In genomic region chr5:115220931-115221640, GRCm38 (mm10) we compare ENCODE assay signal across 12 mouse cellular contexts. TPM values are rescaled to one million over a fixed set of nuclear protein-coding genes. Genes with fewer than 3 reads are reported as not detected.
DNase-seq lines count a peak whose midpoint lies in the region; ATAC-seq and TF ChIP-seq lines count a peak whose summit lies in the region.
"Had no signal": no experiment of that assay in that cellular context is flagged by ENCODE, and none has a peak within 500 bp of the region (broad histone marks: within the 10 kb centered on the region; RNA-seq: fewer than 3 reads in every experiment).

No protein-coding gene starts in this region.

- H3K27me3 ChIP-seq in hindbrain, embryonic 13.5 days, result peaks cover 17% of the 10 kb centered on the region
- H3K27me3 ChIP-seq in hindbrain, embryonic 11.5 days (ENCODE audit: control insufficient read depth, insufficient read depth, low read length), result peaks cover 3% of the 10 kb centered on the region; the same call in 1 of the 2 replicates
- H3K27me3 ChIP-seq in stomach, postnatal 0 days (ENCODE audit: control insufficient read depth, insufficient read depth, low read length), result no peaks in the 10 kb centered on the region

- H3K9ac ChIP-seq in hindbrain, embryonic 13.5 days, result peak overlapping the region; percentile 40; the same call in 1 of the 2 replicates
- H3K9ac ChIP-seq in hindbrain, embryonic 11.5 days (ENCODE audit: low read depth, low read length), result no peak overlapping the region
- no peak overlapping the region for H3K9ac ChIP-seq in stomach, postnatal 0 days (ENCODE audit: low read length)
- H3K9ac ChIP-seq: heart, embryonic 12.5 days; liver, embryonic 13.5 days had no signal

- intact Hi-C loops in left cerebral cortex, postnatal 4 days (cut with DNase I), result no loop called here

- ATAC-seq in hindbrain, embryonic 13.5 days (ENCODE audit: low FRiP score), result no peak
- no peak for ATAC-seq in hindbrain, embryonic 11.5 days (ENCODE audit: low FRiP score)
- ATAC-seq in megakaryocyte-erythroid progenitor cell, adult 5-6 weeks (replicated peaks; ENCODE audit: low FRiP score, low TSS enrichment, poor library complexity, severe bottlenecking), result no peak
- no peak for ATAC-seq in stomach, postnatal 0 days (ENCODE audit: low FRiP score, low TSS enrichment)

- peaks cover 14% of the 10 kb centered on the region for H3K4me1 ChIP-seq in hindbrain, embryonic 13.5 days (replicated peaks)
- H3K4me1 ChIP-seq in hindbrain, embryonic 11.5 days (replicated peaks; ENCODE audit: control insufficient read depth, insufficient read depth, low read length), result no peaks in the 10 kb centered on the region
- H3K4me1 ChIP-seq in stomach, postnatal 0 days (replicated peaks; ENCODE audit: control insufficient read depth, insufficient read depth), result no peaks in the 10 kb centered on the region
- H3K4me1 ChIP-seq: liver, embryonic 13.5 days had no signal

- H3K4me3 ChIP-seq in hindbrain, embryonic 13.5 days, result no peak overlapping the region
- no peak overlapping the region for H3K4me3 ChIP-seq in hindbrain, embryonic 11.5 days (ENCODE audit: low read depth, low read length)
- no peak overlapping the region for H3K4me3 ChIP-seq in stomach, postnatal 0 days (ENCODE audit: low read depth, low read length)
- H3K4me3 ChIP-seq: heart, embryonic 12.5 days; liver, embryonic 13.5 days; megakaryocyte, embryonic 14.5 days had no signal

- H3K36me3 ChIP-seq in hindbrain, embryonic 13.5 days, result no peaks in the 10 kb centered on the region
- H3K36me3 ChIP-seq in hindbrain, embryonic 11.5 days (ENCODE audit: control insufficient read depth, insufficient read depth, low read length), result no peaks in the 10 kb centered on the region
- H3K36me3 ChIP-seq in stomach, postnatal 0 days (ENCODE audit: control insufficient read depth, insufficient read depth, low read length), result no peaks in the 10 kb centered on the region
- H3K36me3 ChIP-seq: heart, embryonic 12.5 days; liver, embryonic 13.5 days had no signal

- H3K27ac ChIP-seq in hindbrain, embryonic 13.5 days, result no peak overlapping the region
- no peak overlapping the region for H3K27ac ChIP-seq in hindbrain, embryonic 11.5 days (ENCODE audit: low read depth, low read length)
- no peak overlapping the region for H3K27ac ChIP-seq in stomach, postnatal 0 days (replicated peaks)
- H3K27ac ChIP-seq: liver, embryonic 13.5 days had no signal

- no peaks in the 10 kb centered on the region for H3K9me3 ChIP-seq in hindbrain, embryonic 13.5 days
- no peaks in the 10 kb centered on the region for H3K9me3 ChIP-seq in hindbrain, embryonic 11.5 days (ENCODE audit: control insufficient read depth, low read length)
- H3K9me3 ChIP-seq in stomach, postnatal 0 days (ENCODE audit: control insufficient read depth, low read length), result no peaks in the 10 kb centered on the region
- H3K9me3 ChIP-seq: heart, embryonic 12.5 days had no signal

- DNase-seq in hindbrain, embryonic 11.5 days (ENCODE audit: low spot score), result no peak
- peak; percentile 23 for DNase-seq in NIH3T3 (ENCODE audit: low read depth)
- peak; percentile 60 for DNase-seq in cerebellum, adult 8-10 months
- DNase-seq in left cerebral cortex, postnatal 4 days, result peak; percentile 70
- DNase-seq in stomach, postnatal 0 days (ENCODE audit: low spot score), result no peak
- DNase-seq: adrenal gland, adult 2 months; kidney, postnatal 10 days; liver, embryonic 13.5 days had no signal

- TF ChIP-seq EP300 in stomach, postnatal 0 days (optimal IDR thresholded peaks at IDR 0.05), result no peak

- WGBS in hindbrain, embryonic 13.5 days, result 38% methylated on average over 13 of the region's 13 CpGs
- 40% methylated on average over 13 of the region's 13 CpGs for WGBS in hindbrain, embryonic 11.5 days
- WGBS in stomach, postnatal 0 days, result 32% methylated on average over 13 of the region's 13 CpGs

- TF ChIP-seq CTCF in stomach, postnatal 0 days (IDR thresholded peaks at IDR 0.05; ENCODE audit: low read depth), result no peak

- no peak overlapping the region for H3K4me2 ChIP-seq in hindbrain, embryonic 13.5 days
- H3K4me2 ChIP-seq in hindbrain, embryonic 11.5 days (replicated peaks; ENCODE audit: low read depth, low read length), result no peak overlapping the region
- H3K4me2 ChIP-seq in stomach, postnatal 0 days (replicated peaks; ENCODE audit: low read depth), result no peak overlapping the region
- H3K4me2 ChIP-seq: heart, embryonic 12.5 days; liver, embryonic 13.5 days had no signal

RNA-seq across cellular contexts. Expression of gene Pop5, which starts 14.6 kb away (rescaled TPM):
- 103 and 105 TPM in 2 replicates for polyA plus RNA-seq in hindbrain, embryonic 13.5 days (2015; fragmentation: Nextera tagmentation; extraction: Ambion mirVana)
- 104 and 106 TPM in 2 replicates for polyA plus RNA-seq in hindbrain, embryonic 11.5 days (2014; fragmentation: Nextera tagmentation; extraction: Ambion mirVana)
- total RNA-seq in left cerebral cortex, postnatal 4 days (2021), result 10 to 100 TPM; 27.4 to 31.8 TPM
- 130 and 136 TPM in 2 replicates for total RNA-seq in megakaryocyte-erythroid progenitor cell, adult 5-6 weeks (2014; fragmentation: Nextera tagmentation)
- total RNA-seq in megakaryocyte-erythroid progenitor cell, adult 5-6 weeks (2017), result 69.1 and 154 TPM in 2 replicates
- 83.9 and 85.3 TPM in 2 replicates for polyA plus RNA-seq in stomach, postnatal 0 days (2015; fragmentation: Nextera tagmentation; extraction: Ambion mirVana)

RNA-seq across cellular contexts. Expression of gene Cabp1, which starts 26.9 kb away (rescaled TPM):
- 12.4 and 13.0 TPM in 2 replicates for polyA plus RNA-seq in hindbrain, embryonic 13.5 days (2015; fragmentation: Nextera tagmentation; extraction: Ambion mirVana)
- polyA plus RNA-seq in hindbrain, embryonic 11.5 days (2014; fragmentation: Nextera tagmentation; extraction: Ambion mirVana), result 5.0 and 7.6 TPM in 2 replicates
- total RNA-seq in left cerebral cortex, postnatal 4 days (2021), result 10 to 100 TPM; 67.0 to 67.2 TPM
- total RNA-seq in megakaryocyte-erythroid progenitor cell, adult 5-6 weeks (2014; fragmentation: Nextera tagmentation), result not detected in 2 replicates
- total RNA-seq in megakaryocyte-erythroid progenitor cell, adult 5-6 weeks (2017), result not detected in 2 replicates
- polyA plus RNA-seq in stomach, postnatal 0 days (2015; fragmentation: Nextera tagmentation; extraction: Ambion mirVana), result 0.44 and 0.67 TPM in 2 replicates
- polyA plus RNA-seq: liver, embryonic 13.5 days had no signal

RNA-seq across cellular contexts. Expression of gene Rnf10, which starts 51.6 kb away (rescaled TPM):
- polyA plus RNA-seq in hindbrain, embryonic 13.5 days (2015; fragmentation: Nextera tagmentation; extraction: Ambion mirVana), result 156 and 160 TPM in 2 replicates
- 65.9 and 87.5 TPM in 2 replicates for polyA plus RNA-seq in hindbrain, embryonic 11.5 days (2014; fragmentation: Nextera tagmentation; extraction: Ambion mirVana)
- total RNA-seq in left cerebral cortex, postnatal 4 days (2021), result 100 to 1,000 TPM; 262 to 280 TPM
- 47.4 and 71.5 TPM in 2 replicates for total RNA-seq in megakaryocyte-erythroid progenitor cell, adult 5-6 weeks (2014; fragmentation: Nextera tagmentation)
- total RNA-seq in megakaryocyte-erythroid progenitor cell, adult 5-6 weeks (2017), result 35.9 and 36.9 TPM in 2 replicates
- 84.0 and 93.0 TPM in 2 replicates for polyA plus RNA-seq in stomach, postnatal 0 days (2015; fragmentation: Nextera tagmentation; extraction: Ambion mirVana)

RNA-seq across cellular contexts. Expression of gene Coq5, which starts 58.4 kb away (rescaled TPM):
- polyA plus RNA-seq in hindbrain, embryonic 13.5 days (2015; fragmentation: Nextera tagmentation; extraction: Ambion mirVana), result 53.1 and 56.5 TPM in 2 replicates
- polyA plus RNA-seq in hindbrain, embryonic 11.5 days (2014; fragmentation: Nextera tagmentation; extraction: Ambion mirVana), result 52.6 and 55.5 TPM in 2 replicates
- 10 to 100 TPM; 29.7 to 33.8 TPM for total RNA-seq in left cerebral cortex, postnatal 4 days (2021)
- 23.0 and 35.5 TPM in 2 replicates for total RNA-seq in megakaryocyte-erythroid progenitor cell, adult 5-6 weeks (2014; fragmentation: Nextera tagmentation)
- total RNA-seq in megakaryocyte-erythroid progenitor cell, adult 5-6 weeks (2017), result 71.1 and 78.6 TPM in 2 replicates
- 32.6 and 32.9 TPM in 2 replicates for polyA plus RNA-seq in stomach, postnatal 0 days (2015; fragmentation: Nextera tagmentation; extraction: Ambion mirVana)

Comparison
In these comparisons a context has a peak if more than half of its experiments do, and no peak if none do; other contexts are left out.
1. DNase-seq: peak in NIH3T3 (single experiment), cerebellum, adult 8-10 months (single experiment) and left cerebral cortex, postnatal 4 days (single experiment); none in hindbrain, embryonic 11.5 days (single experiment) and stomach, postnatal 0 days (single experiment).